Mouse (Mus musculus) retina, embryonic 14.5 days (tissue): ENCODE data around the gene Aox3.

Experiments
- DNase-seq: peaks from one replicate; pipeline ENCODE4 v3.0.0-alpha.2; 2015; ENCODE audit warnings: low spot score

Gene Aox3

DNA sequence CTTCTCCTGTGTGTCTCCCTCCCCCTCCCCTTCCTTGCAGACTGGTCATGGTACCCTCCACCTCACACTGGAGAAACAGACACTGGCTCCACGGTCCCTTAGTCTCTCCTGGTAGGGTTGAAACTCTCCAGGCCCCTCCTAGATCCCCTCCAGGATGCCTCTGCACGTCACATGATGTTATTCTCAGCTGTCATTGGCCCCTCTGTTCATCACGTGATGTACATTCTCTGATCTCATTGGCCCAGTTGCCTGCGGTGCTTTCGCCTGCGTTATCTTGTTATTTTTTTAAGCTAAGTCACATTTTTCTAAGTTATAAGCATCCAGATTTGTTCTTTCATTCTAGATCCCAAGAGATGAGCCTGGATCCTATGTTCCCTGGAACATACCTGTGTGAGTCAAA is 7.2 kb upstream of the Aox3 start:
- no peak for DNase-seq

- no peak for DNase-seq
These were observed 5.9 kb upstream of the Aox3 start for GRCm38 (mm10) chr1:58107066-58107465.

DNA sequence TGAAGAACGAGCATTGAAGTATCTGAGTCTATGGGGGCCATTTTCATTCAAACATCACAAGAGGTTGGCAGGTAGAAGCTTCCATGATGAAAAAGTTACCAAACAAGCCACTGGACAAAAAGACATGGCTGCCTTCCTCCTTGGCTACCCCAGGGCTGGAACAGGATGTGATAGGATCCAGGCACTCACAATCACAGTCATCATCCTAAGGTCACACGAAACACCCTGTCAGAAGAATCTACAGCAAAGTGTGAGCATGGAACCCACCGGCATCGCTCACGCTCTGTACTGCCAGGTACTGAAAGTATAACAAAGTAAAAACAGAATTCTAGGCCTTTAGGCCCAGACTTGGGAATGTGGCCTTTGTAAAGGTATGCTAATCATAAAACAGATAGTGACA is 2.7 kb upstream of the Aox3 start:
- DNase-seq: no peak

GRCm38 (mm10) chr1:58111315-58111714 is 1.6 kb upstream of the Aox3 start:
- DNase-seq: no peak

- DNase-seq: no peak
These were observed 511 bp downstream of the Aox3 start for GRCm38 (mm10) chr1:58113441-58113840.

DNA sequence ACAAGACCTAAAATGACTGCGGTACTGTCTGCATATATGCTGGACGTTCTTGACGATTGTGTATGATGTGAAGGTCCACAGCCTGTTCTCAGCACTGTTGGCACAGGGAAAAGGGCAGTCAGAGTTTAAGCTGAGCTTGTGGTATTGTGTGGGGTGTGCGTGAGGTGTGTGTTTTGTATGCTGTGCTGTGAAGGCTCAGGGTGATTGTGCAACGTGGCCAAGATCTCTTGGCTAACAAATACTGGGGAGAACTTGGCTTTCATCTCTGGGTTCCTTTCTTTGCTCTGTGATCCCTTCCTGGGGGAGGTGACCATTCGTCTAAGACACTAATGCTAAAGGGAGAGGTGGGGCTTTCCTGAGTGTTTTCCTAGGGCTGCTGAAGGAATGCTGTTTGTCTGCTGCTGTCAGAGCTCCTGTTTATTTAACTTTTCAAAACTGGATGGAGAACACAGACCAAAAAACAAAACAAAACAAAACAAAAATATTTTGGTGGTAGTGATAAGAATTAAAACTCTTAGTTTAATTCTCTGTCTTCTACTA is 1.2 kb downstream of the Aox3 start:
- DNase-seq: no peak

- no peak for DNase-seq
These were observed 1.9 kb downstream of the Aox3 start for GRCm38 (mm10) chr1:58114666-58115375.

DNA sequence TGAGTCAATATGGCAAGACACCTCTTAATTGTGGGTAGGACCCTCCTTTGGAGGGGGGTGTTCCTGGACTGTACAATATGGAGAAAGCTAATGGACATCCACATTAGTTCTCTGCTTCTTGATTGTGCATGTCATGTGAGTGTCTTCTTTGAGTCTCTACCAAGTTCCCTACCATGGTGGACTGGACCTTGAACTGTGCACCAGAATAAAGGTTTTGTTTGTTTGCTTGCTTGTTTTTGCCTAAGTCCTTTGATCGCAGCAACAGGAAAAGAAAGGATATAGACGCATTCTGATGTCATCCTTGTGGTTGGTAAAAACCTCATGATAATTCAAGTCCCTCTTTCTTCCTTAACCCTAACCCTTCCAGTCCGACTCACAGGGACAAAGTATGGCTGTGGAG is 5.3 kb downstream of the Aox3 start:
- no peak for DNase-seq

DNA sequence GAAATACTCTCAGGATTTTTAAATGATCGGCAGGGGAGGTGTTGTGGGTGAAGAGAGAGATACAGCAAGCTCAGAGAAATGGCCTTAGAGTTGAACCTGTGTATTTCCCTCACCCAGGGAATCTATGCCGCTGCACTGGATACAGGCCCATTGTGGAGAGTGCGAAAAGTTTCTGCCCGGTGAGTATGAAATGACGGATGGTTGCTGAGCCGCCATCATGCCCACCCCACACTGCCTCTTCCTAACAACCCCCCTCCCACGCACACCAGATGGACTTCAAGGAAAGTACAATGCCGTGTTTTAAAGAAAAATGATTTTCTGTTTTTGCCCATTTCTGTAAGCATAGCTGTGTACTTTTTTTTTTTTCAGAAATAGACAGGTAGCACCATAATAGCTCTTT is 12.0 kb downstream of the Aox3 start:
- no peak for DNase-seq

DNA sequence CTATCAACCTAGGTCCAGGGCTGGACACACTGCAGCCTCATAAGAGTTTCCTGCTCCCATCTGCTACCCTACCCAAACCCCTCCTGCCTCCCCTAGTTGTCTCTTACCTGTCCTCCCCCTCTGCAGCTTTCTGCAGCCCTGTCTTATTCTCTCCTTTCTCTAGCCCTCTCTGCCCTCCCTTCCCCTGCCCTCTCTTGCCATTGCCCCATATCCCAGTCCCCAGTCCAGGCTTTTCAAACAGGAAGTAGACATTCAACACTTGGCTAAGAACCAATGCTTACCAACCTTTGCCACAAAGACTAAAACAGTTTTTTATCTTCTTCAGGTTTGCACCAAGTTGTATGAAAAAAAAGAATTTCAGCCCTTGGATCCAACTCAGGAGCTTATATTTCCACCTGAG is 25.0 kb downstream of the Aox3 start:
- no peak for DNase-seq

GRCm38 (mm10) chr1:58138986-58139385 is 26.1 kb downstream of the Aox3 start:
- no peak for DNase-seq

GRCm38 (mm10) chr1:58140607-58141006 is 27.7 kb downstream of the Aox3 start:
- no peak for DNase-seq

DNA sequence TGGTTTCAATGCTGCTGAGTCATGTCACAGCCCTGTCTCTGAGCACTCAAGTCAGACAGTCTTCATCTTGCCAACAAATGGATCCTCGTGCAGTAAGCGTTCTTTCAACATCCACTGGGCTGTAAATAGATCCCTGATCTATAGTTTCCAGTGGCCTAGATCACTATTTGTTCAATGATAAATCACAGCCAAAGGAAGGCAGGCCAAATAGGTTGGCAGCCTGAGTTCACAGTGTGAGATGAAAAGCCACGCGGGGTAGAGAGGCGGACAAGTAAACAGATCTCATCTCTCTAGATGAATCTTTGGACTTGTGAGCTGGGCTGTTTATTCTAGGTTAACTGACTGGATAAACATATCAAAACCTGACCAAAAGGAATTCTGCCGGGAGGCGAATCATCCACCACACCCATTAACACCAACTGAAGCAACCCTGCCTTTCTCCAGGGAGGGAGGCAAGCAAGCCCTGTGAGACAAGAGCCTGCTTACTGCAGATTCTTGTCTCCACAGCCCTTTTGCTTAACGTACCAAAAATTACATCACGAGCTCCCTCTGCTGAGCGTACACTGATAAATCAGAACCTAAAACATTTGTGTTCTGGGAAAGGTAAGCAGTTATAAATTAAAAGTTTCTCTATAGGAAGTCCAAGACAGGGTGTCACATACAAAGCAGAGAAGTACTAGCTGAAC is 31.6 kb downstream of the Aox3 start:
- DNase-seq: peak; percentile 7

- no peak for DNase-seq
These were observed 33.1 kb downstream of the Aox3 start for GRCm38 (mm10) chr1:58146026-58146425.

GRCm38 (mm10) chr1:58147776-58148175 is 34.8 kb downstream of the Aox3 start:
- no peak for DNase-seq

DNA sequence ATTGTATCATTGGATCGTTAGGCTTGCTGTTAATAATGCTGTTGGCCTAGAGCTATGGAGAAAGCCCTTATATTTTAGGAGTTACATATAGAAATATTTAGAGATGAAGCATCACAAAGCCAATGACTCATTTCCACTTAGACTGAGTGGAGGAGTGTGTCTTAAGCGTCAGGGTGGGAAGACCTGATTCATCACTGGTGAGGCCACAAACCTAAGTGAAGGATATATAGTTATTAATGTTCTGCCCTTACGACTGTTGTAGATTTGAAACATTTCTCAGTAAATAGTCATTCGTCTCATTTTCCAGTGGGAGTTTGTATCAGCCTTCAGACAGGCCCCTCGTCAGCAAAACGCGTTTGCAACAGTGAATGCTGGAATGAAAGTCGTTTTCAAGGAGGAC is 39.3 kb downstream of the Aox3 start:
- no peak for DNase-seq

- peak; percentile 55 for DNase-seq
These were observed 43.8 kb downstream of the Aox3 start for GRCm38 (mm10) chr1:58156747-58157146.

GRCm38 (mm10) chr1:58169893-58170292 is 57.0 kb downstream of the Aox3 start:
- no peak for DNase-seq

DNA sequence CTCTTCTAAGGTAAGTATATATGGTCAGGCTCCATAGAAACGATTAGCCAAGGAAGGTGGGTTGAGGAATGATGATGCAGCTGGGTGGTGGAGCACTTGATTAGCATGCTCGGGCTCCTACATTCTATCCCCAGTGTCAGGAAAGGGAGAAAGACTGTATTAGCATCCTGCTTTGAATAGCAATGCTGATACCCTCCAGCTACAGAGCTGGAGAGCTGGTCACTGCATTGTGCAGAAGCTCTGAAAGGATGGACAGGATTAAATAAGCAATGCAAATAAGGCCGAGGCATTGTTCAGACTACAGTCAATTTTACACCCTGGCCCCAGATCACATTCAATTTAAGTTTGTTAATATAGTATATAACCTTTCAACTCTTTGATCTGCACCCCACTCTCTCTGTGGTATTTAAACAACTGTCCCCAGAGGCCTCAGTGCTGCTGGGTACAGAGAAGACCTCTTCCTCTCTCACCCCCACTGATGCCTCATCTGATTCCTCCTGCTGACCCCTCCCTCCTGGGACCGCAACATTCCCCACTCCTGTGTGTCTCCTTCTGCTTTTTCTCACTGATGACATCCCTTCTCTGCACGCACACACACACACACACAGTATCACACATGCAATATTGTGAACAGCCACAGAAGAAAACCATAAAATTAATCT is 75.7 kb downstream of the Aox3 start:
- no peak for DNase-seq

DNA sequence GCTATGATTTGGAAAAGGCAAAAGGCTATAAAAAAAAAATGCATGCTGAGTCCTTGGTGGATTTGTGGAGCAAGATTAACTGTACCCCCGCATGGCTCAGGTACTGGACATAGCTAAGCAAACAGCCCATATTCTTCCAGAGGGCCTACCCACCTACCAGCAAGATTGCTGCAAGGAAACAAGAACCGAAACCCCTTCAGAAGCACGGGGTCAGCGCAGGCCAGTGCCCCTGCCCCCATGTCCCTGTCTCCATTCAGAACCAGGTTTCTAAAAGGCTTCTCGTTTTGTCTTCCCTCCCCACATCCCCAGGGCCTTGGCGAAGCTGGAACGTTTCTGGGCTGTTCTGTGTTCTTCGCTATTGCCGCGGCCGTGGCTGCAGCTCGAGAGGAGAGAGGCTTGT is 81.4 kb downstream of the Aox3 start:
- no peak for DNase-seq

DNA sequence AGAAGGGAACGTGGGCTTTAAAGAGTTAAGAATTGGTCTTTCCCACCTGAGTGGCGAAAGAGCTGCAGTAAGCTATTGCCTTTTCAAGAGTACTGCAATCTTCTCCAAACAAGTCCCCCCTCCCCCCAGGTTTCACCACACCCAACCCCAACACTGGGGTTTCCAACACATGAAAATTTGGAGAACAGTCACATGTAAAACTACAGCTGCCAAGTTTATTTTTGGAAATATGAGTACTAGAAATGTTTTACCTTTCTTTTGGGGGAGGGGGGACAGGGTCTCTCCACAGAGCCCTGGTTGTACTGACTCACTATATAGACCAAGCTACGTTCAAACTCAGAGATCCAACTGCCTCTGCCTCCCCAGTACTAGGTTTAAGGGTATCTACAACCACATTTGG is 82.1 kb downstream of the Aox3 start:
- no peak for DNase-seq

DNA sequence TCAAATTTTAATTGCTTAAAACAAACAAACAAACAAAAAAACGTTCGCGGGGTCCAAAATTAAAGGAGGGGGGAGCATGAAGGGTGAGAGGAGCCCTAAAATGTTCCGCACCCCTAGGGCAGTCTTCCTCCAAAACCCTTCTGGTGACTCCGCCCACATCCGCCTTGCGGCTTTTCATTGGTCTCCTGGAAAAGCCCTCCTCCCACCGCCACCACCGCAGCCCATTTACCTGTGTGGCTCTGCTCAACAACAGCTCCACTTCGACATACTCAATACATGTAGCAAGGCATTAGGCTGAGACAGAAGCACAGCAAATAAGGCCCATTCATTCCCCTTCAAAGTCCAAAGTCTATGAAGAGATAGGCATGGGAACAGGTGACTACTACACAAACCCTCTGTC is 82.6 kb downstream of the Aox3 start:
- DNase-seq: no peak

GRCm38 (mm10) chr1:58197023-58197422 is 84.1 kb downstream of the Aox3 start:
- peak; percentile 4 for DNase-seq
